Mouse (Mus musculus) spleen, adult 2 months (tissue): ENCODE measurements around the gene Spdl1.

Source experiments
- CTCF ChIP-seq: fragments of 200-500 bp; IDR thresholded peaks from 2 replicates; pipeline ENCODE4 v1.5.1; 2011; ENCODE audit warnings: mild to moderate bottlenecking, inconsistent platforms; ENCODE audit not compliant: insufficient read depth, insufficient read length, insufficient replicate concordance; ENCODE audit errors: extremely low read depth
- POLR2A ChIP-seq: fragments of 200-500 bp; IDR thresholded peaks from 2 replicates; pipeline ENCODE4 v1.6.1; 2011; ENCODE audit warnings: low read depth, low read length, inconsistent platforms

- no peak for TF ChIP-seq CTCF
- no peak for TF ChIP-seq POLR2A
These were observed 60.0 kb downstream of the Spdl1 start for GRCm38 (mm10) chr11:34773304-34773895.
